Comparison of ENCODE assay signal across 25 mouse cellular contexts in the genomic region with DNA sequence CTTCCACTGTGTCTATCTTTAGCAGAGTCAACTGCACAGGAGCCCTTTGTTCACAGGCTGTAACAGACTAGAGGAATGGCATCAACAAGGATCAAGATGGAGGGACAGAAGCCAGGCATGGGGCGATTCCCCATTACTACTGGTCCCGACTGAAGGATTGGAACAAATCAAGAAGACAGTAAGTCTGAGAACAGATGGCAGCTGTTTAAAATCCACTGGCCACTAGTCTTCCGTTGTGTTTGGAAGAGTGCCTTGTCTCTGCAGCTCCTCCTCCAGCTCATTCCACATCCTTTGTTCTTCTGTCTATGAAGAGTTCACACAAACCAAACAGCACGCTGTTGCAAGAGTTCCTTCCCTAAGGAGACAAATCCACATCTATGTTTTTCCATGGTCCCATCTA.
DNase-seq lines count a peak whose midpoint lies in the region; ATAC-seq and TF ChIP-seq lines count a peak whose summit lies in the region.
"Had no signal": no experiment of that assay in that cellular context is flagged by ENCODE, and none has a peak within 500 bp of the region (broad histone marks: within the 10 kb centered on the region; RNA-seq: fewer than 3 reads in every experiment).

No protein-coding gene starts in this region.

- H3K4me2 ChIP-seq in midbrain, embryonic 15.5 days = no peak overlapping the region
- H3K4me2 ChIP-seq in midbrain, postnatal 0 days (ENCODE audit: low read depth, low read length, poor library complexity, severe bottlenecking) = no peak overlapping the region
- H3K4me2 ChIP-seq: heart, embryonic 13.5 days; limb, embryonic 13.5 days; liver, embryonic 12.5 days had no signal

- WGBS in cerebellum, adult 2 months = 37% methylated on average over 4 of the region's 4 CpGs
- 69% methylated on average over 4 of the region's 4 CpGs for WGBS in midbrain, embryonic 10.5 days
- WGBS in midbrain, embryonic 15.5 days = 46% methylated on average over 4 of the region's 4 CpGs
- 31% methylated on average over 4 of the region's 4 CpGs for WGBS in midbrain, postnatal 0 days

- H3K27me3 ChIP-seq in cerebellum, adult 2 months (ENCODE audit: control insufficient read depth, insufficient read depth, low read length) = no peaks in the 10 kb centered on the region
- H3K27me3 ChIP-seq in midbrain, embryonic 10.5 days (ENCODE audit: low read depth, poor library complexity, severe bottlenecking) = peaks cover 4% of the 10 kb centered on the region; the same call in 1 of the 2 replicates
- H3K27me3 ChIP-seq in midbrain, embryonic 15.5 days (replicated peaks) = no peaks in the 10 kb centered on the region
- H3K27me3 ChIP-seq in midbrain, postnatal 0 days (ENCODE audit: insufficient read depth, low read length) = no peaks in the 10 kb centered on the region
- H3K27me3 ChIP-seq: heart, embryonic 13.5 days; liver, embryonic 12.5 days had no signal

- H3K9ac ChIP-seq in midbrain, embryonic 15.5 days = no peak overlapping the region
- no peak overlapping the region for H3K9ac ChIP-seq in midbrain, postnatal 0 days (replicated peaks; ENCODE audit: low read length, poor library complexity, severe bottlenecking)
- H3K9ac ChIP-seq: heart, embryonic 13.5 days; limb, embryonic 13.5 days; liver, embryonic 12.5 days had no signal

- H3K4me1 ChIP-seq in cerebellum, adult 2 months (ENCODE audit: control insufficient read depth, insufficient read depth, low read length) = no peaks in the 10 kb centered on the region
- H3K4me1 ChIP-seq in midbrain, embryonic 10.5 days = peaks cover 9% of the 10 kb centered on the region; the same call in 1 of the 2 replicates
- no peaks in the 10 kb centered on the region for H3K4me1 ChIP-seq in midbrain, embryonic 15.5 days
- no peaks in the 10 kb centered on the region for H3K4me1 ChIP-seq in midbrain, postnatal 0 days (ENCODE audit: insufficient read depth, low read length)
- H3K4me1 ChIP-seq: heart, embryonic 13.5 days; liver, embryonic 12.5 days had no signal

- no peak for TF ChIP-seq POLR2A in cerebellum, adult 2 months (IDR thresholded peaks at IDR 0.05; ENCODE audit: borderline replicate concordance, insufficient read depth, low read length)

- H3K9me3 ChIP-seq in midbrain, embryonic 10.5 days (replicated peaks) = no peaks in the 10 kb centered on the region
- no peaks in the 10 kb centered on the region for H3K9me3 ChIP-seq in midbrain, embryonic 15.5 days
- H3K9me3 ChIP-seq in midbrain, postnatal 0 days (ENCODE audit: low read length) = no peaks in the 10 kb centered on the region
- H3K9me3 ChIP-seq: forebrain, embryonic 10.5 days; limb, embryonic 13.5 days; liver, embryonic 12.5 days had no signal

- DNase-seq in cerebellum, postnatal 10 days = peak; percentile 67 to 73
- no peak for DNase-seq in cerebellum, adult 2 months
- DNase-seq in kidney, postnatal 10 days = peak; percentile 21
- no peak for DNase-seq in kidney, adult 9 months
- peak; percentile 29 for DNase-seq in midbrain, embryonic 10.5 days (ENCODE audit: low spot score)
- peak; percentile 75 for DNase-seq in midbrain, postnatal 0 days (ENCODE audit: low spot score)
- DNase-seq: adrenal gland, adult 8-10 months; cerebellum, adult 18-20 months; gastrocnemius, postnatal 36 days; heart, adult 2 months; heart, postnatal 14 days; kidney, adult 11 months; layer of hippocampus, postnatal 36 days; lung, adult 2 months; right cerebral cortex, postnatal 14 days; spleen, adult 18-20 months had no signal

- TF ChIP-seq CTCF in cerebellum, adult 2 months (IDR thresholded peaks at IDR 0.05; ENCODE audit: borderline replicate concordance, insufficient read depth, low read depth, low read length) = no peak
- TF ChIP-seq CTCF in midbrain, postnatal 0 days (IDR thresholded peaks at IDR 0.05) = no peak

- no peak; the same call in 1 of the 2 replicates for ATAC-seq in midbrain, embryonic 15.5 days (replicated peaks)
- ATAC-seq in midbrain, postnatal 0 days (ENCODE audit: low FRiP score) = no peak
- ATAC-seq in megakaryocyte progenitor cell, adult 5-6 weeks (replicated peaks; ENCODE audit: poor library complexity) = no peak
- ATAC-seq: activated CD4-positive, CD25-positive, alpha-beta regulatory T cell, adult 4 months; forebrain, embryonic 16.5 days; liver, embryonic 12.5 days had no signal

- H3K36me3 ChIP-seq in midbrain, embryonic 10.5 days = no peaks in the 10 kb centered on the region
- H3K36me3 ChIP-seq in midbrain, embryonic 15.5 days (replicated peaks) = no peaks in the 10 kb centered on the region
- H3K36me3 ChIP-seq in midbrain, postnatal 0 days (ENCODE audit: insufficient read depth, low read length) = no peaks in the 10 kb centered on the region
- H3K36me3 ChIP-seq: forebrain, embryonic 10.5 days; heart, embryonic 13.5 days; limb, embryonic 13.5 days; liver, embryonic 12.5 days had no signal

- H3K27ac ChIP-seq in cerebellum, adult 2 months (ENCODE audit: insufficient read depth, low read length) = no peak overlapping the region
- peak overlapping the region; percentile 52 for H3K27ac ChIP-seq in midbrain, embryonic 10.5 days (replicated peaks)
- H3K27ac ChIP-seq in midbrain, embryonic 15.5 days = no peak overlapping the region
- H3K27ac ChIP-seq in midbrain, postnatal 0 days (ENCODE audit: low read depth, low read length) = no peak overlapping the region
- H3K27ac ChIP-seq: forebrain, embryonic 10.5 days; heart, adult 2 months; heart, embryonic 13.5 days; kidney, postnatal 0 days; limb, embryonic 13.5 days; liver, embryonic 12.5 days had no signal

- no peak overlapping the region for H3K4me3 ChIP-seq in cerebellum, adult 2 months (replicated peaks; ENCODE audit: insufficient read depth, low read depth, low read length)
- no peak overlapping the region for H3K4me3 ChIP-seq in midbrain, embryonic 10.5 days
- no peak overlapping the region for H3K4me3 ChIP-seq in midbrain, embryonic 15.5 days
- H3K4me3 ChIP-seq in midbrain, postnatal 0 days (ENCODE audit: low read depth, low read length) = no peak overlapping the region
- H3K4me3 ChIP-seq: forebrain, embryonic 10.5 days; heart, adult 2 months; heart, embryonic 13.5 days; limb, embryonic 13.5 days; liver, embryonic 12.5 days had no signal

Comparison
In these comparisons a context has a peak if more than half of its experiments do, and no peak if none do; other contexts are left out.
1. DNase-seq: peak in cerebellum, postnatal 10 days (2 of 2), kidney, postnatal 10 days (single experiment), midbrain, embryonic 10.5 days (single experiment) and midbrain, postnatal 0 days (single experiment); none in cerebellum, adult 2 months (0 of 2) and kidney, adult 9 months (single experiment).